Mouse (Mus musculus) embryonic fibroblast, embryonic 13.5 days (primary cell): ENCODE results near the gene 1810055G02Rik.

Source experiments
- CTCF ChIP-seq: IDR thresholded peaks from 2 replicates; pipeline ENCODE4 v1.5.1; 2011; ENCODE audit warnings: mild to moderate bottlenecking, control low read depth, low read length, moderate library complexity, borderline replicate concordance; ENCODE audit not compliant: insufficient read depth
- POLR2A ChIP-seq: IDR thresholded peaks from 2 replicates; pipeline ENCODE4 v1.6.1; 2011; ENCODE audit warnings: low read depth, mild to moderate bottlenecking, control low read depth, low read length, moderate library complexity

DNA sequence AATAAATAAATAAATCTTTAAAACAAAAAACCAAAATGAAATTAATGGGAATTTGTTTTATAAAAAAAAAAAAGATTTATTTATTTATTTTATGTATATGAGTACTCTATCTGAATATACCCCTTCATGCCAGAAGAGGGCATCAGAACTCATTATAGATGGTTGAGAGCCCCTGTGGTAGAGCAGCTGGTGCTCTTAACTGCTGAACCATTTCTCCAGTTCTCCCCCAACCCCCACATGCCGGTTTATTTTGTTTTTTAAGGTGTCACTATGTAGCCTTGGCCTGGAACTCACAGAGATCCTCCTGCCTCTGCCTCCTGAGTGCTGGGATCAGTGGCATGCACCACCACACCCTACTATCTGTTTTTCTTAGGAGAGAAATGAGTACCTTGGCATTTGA lies 1.8 kb upstream of the 1810055G02Rik start:
- TF ChIP-seq CTCF, result no peak
- no peak for TF ChIP-seq POLR2A
